Mouse (Mus musculus) hindbrain, postnatal 0 days (tissue): ENCODE measurements at regions not wholly inside any gene's neighbourhood (a gene's known extent, or its start where the extent isn't known, plus 50 kb on each side); places are given as distances from the start of the nearest gene placed in this dataset.

ENCODE experiments used
- ATAC-seq: fragments of 200-750 bp; cut with Nextera tagmentation; 2 replicates; pipeline ENCODE4 v1.8.0; 2017; ENCODE audit warnings: mild to moderate bottlenecking, moderate TSS enrichment, moderate library complexity
- DNase-seq: peaks from one replicate; pipeline ENCODE4 v3.0.0-alpha.2; 2015; ENCODE audit warnings: low spot score
- H3K27ac ChIP-seq: fragments of 300-500 bp; sonication (generic); 2 replicates; pipeline ENCODE4 v1.5.1; 2014; ENCODE audit warnings: mild to moderate bottlenecking
- H3K27me3 ChIP-seq: fragments of 300-500 bp; sonication (generic); 2 replicates; pipeline ENCODE4 v1.6.1; 2014; ENCODE audit warnings: low read length, mixed read lengths; ENCODE audit not compliant: insufficient read depth
- H3K36me3 ChIP-seq: fragments of 300-500 bp; sonication (generic); 2 replicates; pipeline ENCODE4 v1.6.1; 2014; ENCODE audit warnings: low read length, mixed read lengths; ENCODE audit not compliant: insufficient read depth
- H3K4me1 ChIP-seq: fragments of 300-500 bp; sonication (generic); 2 replicates; pipeline ENCODE4 v1.6.1; 2014; ENCODE audit warnings: antibody characterized with exemption, low read length, mixed read lengths; ENCODE audit not compliant: insufficient read depth
- H3K4me2 ChIP-seq: fragments of 300-500 bp; sonication (generic); 2 replicates; pipeline ENCODE4 v1.6.1; 2014; ENCODE audit warnings: low read depth, mild to moderate bottlenecking, low read length, moderate library complexity, mixed read lengths
- H3K4me3 ChIP-seq: fragments of 300-500 bp; sonication (generic); 2 replicates; pipeline ENCODE4 v1.5.1; 2014; ENCODE audit warnings: low read length
- H3K9ac ChIP-seq: fragments of 300-500 bp; sonication (generic); replicated peaks from 2 replicates; pipeline ENCODE4 v1.6.1; 2014; ENCODE audit warnings: mild to moderate bottlenecking, low read length, moderate library complexity, mixed read lengths
- H3K9me3 ChIP-seq: fragments of 300-500 bp; sonication (generic); 2 replicates; pipeline ENCODE4 v1.6.1; 2016; ENCODE audit warnings: low read length, mixed read lengths
- CTCF ChIP-seq: IDR thresholded peaks from 2 replicates; pipeline ENCODE4 v1.5.1; 2016; ENCODE audit warnings: antibody characterized with exemption, control low read depth, low read depth
- WGBS: fragments of 180-500 bp; shearing (Covaris S2); extraction: QIAGEN DNeasy Blood & Tissue Kit; methylation state at CpG from one replicate; pipeline ENCODE4 v1.1.7; 2014; 5-methylcytosine and 5-hydroxymethylcytosine counted together

DNA sequence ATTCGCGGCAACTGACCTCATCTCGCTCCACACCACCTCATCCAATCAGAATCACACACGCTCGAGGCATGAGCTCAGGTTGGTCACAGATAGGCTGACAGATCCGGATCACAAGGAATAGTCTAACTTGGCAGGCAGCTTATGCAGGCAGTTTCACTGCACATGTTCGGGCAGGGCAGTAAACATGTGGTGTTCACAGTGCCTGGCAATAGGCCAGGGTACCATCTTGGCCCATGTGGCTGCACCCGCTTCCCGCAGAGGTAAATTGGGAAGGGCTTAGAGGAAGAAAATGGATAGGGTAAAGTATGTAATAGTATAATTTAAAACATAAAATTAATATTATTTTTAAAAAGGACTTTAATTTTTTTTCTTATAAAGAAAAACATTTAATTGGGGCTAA is 372.4 kb downstream of the Pabpc4l start:
- Histone ChIP-seq H3K9ac (no peak overlapping the region), H3K9me3 (no peaks in the 10 kb centered on the region), H3K4me1 (no peaks in the 10 kb centered on the region), H3K27me3 (no peaks in the 10 kb centered on the region), H3K4me3 (no peak overlapping the region), H3K4me2 (no peak overlapping the region), H3K27ac (no peak overlapping the region), H3K36me3 (no peaks in the 10 kb centered on the region)
- no peak for ATAC-seq
- DNase-seq, result peak; percentile 13
- no peak for TF ChIP-seq CTCF
- 84% methylated on average over 9 of the region's 9 CpGs for WGBS

- no peaks in the 10 kb centered on the region for H3K9me3 ChIP-seq
- H3K27me3 ChIP-seq, result no peaks in the 10 kb centered on the region
- TF ChIP-seq CTCF, result no peak
- no peak overlapping the region for H3K4me3 ChIP-seq
- H3K9ac ChIP-seq, result no peak overlapping the region
- H3K4me2 ChIP-seq, result no peak overlapping the region
- ATAC-seq (no peak), DNase-seq (no peak)
- no peak overlapping the region for H3K27ac ChIP-seq
- 71% methylated on average over 1 of the region's 1 CpGs for WGBS
- H3K36me3 ChIP-seq, result no peaks in the 10 kb centered on the region
- H3K4me1 ChIP-seq, result no peaks in the 10 kb centered on the region
These were observed 393.2 kb downstream of the Pabpc4l start for GRCm38 (mm10) chr3:46054792-46055191.

DNA sequence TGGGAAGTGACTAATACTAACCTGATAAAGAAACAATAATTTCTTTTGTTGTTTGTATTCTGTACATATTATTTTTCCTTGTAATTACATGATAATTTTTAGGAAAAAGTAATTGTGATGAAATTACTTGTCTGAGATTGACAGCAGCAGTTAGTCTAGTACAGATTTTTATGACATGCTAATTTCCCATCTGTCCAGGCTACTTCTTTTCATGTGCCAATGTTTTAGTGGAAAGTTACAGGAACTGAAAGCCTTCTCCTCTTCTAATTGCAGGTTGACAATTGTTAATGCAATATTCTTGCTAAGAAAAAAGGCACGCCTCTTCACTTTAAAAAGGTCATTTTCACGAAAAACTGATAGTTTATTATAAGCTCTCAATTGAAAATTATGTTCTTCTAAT is 414.0 kb downstream of the Pabpc4l start:
- Histone ChIP-seq H3K36me3 (no peaks in the 10 kb centered on the region), H3K4me3 (no peak overlapping the region), H3K27ac (no peak overlapping the region), H3K27me3 (no peaks in the 10 kb centered on the region), H3K4me1 (no peaks in the 10 kb centered on the region), H3K9ac (no peak overlapping the region), H3K4me2 (no peak overlapping the region), H3K9me3 (no peaks in the 10 kb centered on the region)
- WGBS, result 67% methylated on average over 2 of the region's 2 CpGs
- DNase-seq (no peak), ATAC-seq (no peak)
- no peak for TF ChIP-seq CTCF
